8 mouse cellular contexts compared by ENCODE assay signal in genomic region chr3:88914384-88914810, GRCm38 (mm10). TPM values are rescaled to one million over a fixed set of nuclear protein-coding genes. Genes with fewer than 3 reads are reported as not detected.
DNase-seq lines count a peak whose midpoint lies in the region; ATAC-seq lines count a peak whose summit lies in the region.

No protein-coding gene starts in this region.

- peak overlapping the region; percentile 60 for H3K4me2 ChIP-seq in heart, embryonic 11.5 days
- peak overlapping the region; percentile 85 for H3K4me2 ChIP-seq in hindbrain, embryonic 12.5 days (replicated peaks)
- H3K4me2 ChIP-seq in midbrain, embryonic 11.5 days: peak overlapping the region; percentile 87

- H3K4me3 ChIP-seq in heart, embryonic 11.5 days (ENCODE audit: low read depth, low read length): peak overlapping the region; percentile 58
- H3K4me3 ChIP-seq in hindbrain, embryonic 12.5 days: peak overlapping the region; percentile 74
- peak overlapping the region; percentile 65 for H3K4me3 ChIP-seq in midbrain, embryonic 11.5 days (ENCODE audit: low read depth, low read length)

- no peak for ATAC-seq in heart, embryonic 11.5 days (replicated peaks; ENCODE audit: insufficient number of reproducible peaks, low FRiP score, low TSS enrichment)
- peak; percentile 34 for ATAC-seq in activated CD4-positive, CD25-positive, alpha-beta regulatory T cell, adult 4 months
- no peak for ATAC-seq in hindbrain, embryonic 12.5 days (ENCODE audit: low FRiP score)
- ATAC-seq in midbrain, embryonic 11.5 days (ENCODE audit: low FRiP score): no peak

- no peaks in the 10 kb centered on the region for H3K27me3 ChIP-seq in heart, embryonic 11.5 days (ENCODE audit: control insufficient read depth, insufficient read depth, low read length)
- no peaks in the 10 kb centered on the region for H3K27me3 ChIP-seq in hindbrain, embryonic 12.5 days
- H3K27me3 ChIP-seq in midbrain, embryonic 11.5 days (ENCODE audit: control insufficient read depth, insufficient read depth, low read length): no peaks in the 10 kb centered on the region

- H3K36me3 ChIP-seq in heart, embryonic 11.5 days (ENCODE audit: control insufficient read depth, insufficient read depth, low read length): peaks cover 25% of the 10 kb centered on the region
- peaks cover 30% of the 10 kb centered on the region for H3K36me3 ChIP-seq in hindbrain, embryonic 12.5 days
- peaks cover 15% of the 10 kb centered on the region for H3K36me3 ChIP-seq in midbrain, embryonic 11.5 days (ENCODE audit: control insufficient read depth, insufficient read depth, low read length)

- DNase-seq in heart, adult 18-20 months: no peak
- no peak for DNase-seq in midbrain, embryonic 11.5 days (ENCODE audit: low spot score, missing footprints)
- DNase-seq in frontal cortex, postnatal 25 days (ENCODE audit: low spot score in 2 of 2): no peak
- no peak for DNase-seq in left cerebral cortex, postnatal 25 days (ENCODE audit: low spot score in 2 of 2)
- no peak for DNase-seq in MN1 (ENCODE audit: low spot score)

- intact Hi-C loops in left cerebral cortex, postnatal 25 days (cut with DNase I): no loop called here

- H3K9ac ChIP-seq in heart, embryonic 11.5 days (ENCODE audit: low read depth, low read length): peak overlapping the region; percentile 88
- H3K9ac ChIP-seq in hindbrain, embryonic 12.5 days: peak overlapping the region; percentile 74
- H3K9ac ChIP-seq in midbrain, embryonic 11.5 days (ENCODE audit: low read length): peak overlapping the region; percentile 71

- WGBS in heart, embryonic 11.5 days (ENCODE audit: insufficient replicate concordance): 31% methylated on average over 8 of the region's 8 CpGs
- 35% methylated on average over 8 of the region's 8 CpGs for WGBS in hindbrain, embryonic 12.5 days
- WGBS in midbrain, embryonic 11.5 days: 35% methylated on average over 8 of the region's 8 CpGs

- H3K27ac ChIP-seq in heart, embryonic 11.5 days (ENCODE audit: low read depth, low read length): peak overlapping the region; percentile 90
- H3K27ac ChIP-seq in hindbrain, embryonic 12.5 days: peak overlapping the region; percentile 89
- peak overlapping the region; percentile 57 for H3K27ac ChIP-seq in midbrain, embryonic 11.5 days (ENCODE audit: low read depth, low read length)

- H3K4me1 ChIP-seq in heart, embryonic 11.5 days (ENCODE audit: control insufficient read depth, insufficient read depth, low read length): peaks cover 6% of the 10 kb centered on the region; the same call in 1 of the 2 replicates
- H3K4me1 ChIP-seq in hindbrain, embryonic 12.5 days: peaks cover 13% of the 10 kb centered on the region
- H3K4me1 ChIP-seq in midbrain, embryonic 11.5 days (ENCODE audit: control insufficient read depth, insufficient read depth, low read length): peaks cover 4% of the 10 kb centered on the region; the same call in 1 of the 2 replicates

- H3K9me3 ChIP-seq in heart, embryonic 11.5 days (replicated peaks; ENCODE audit: control insufficient read depth, low read length): no peaks in the 10 kb centered on the region
- no peaks in the 10 kb centered on the region for H3K9me3 ChIP-seq in hindbrain, embryonic 12.5 days (replicated peaks)
- no peaks in the 10 kb centered on the region for H3K9me3 ChIP-seq in midbrain, embryonic 11.5 days (ENCODE audit: control insufficient read depth, low read length)

RNA-seq across cellular contexts. Expression of gene Msto1, which starts 0.6 kb away (rescaled TPM):
- polyA plus RNA-seq in heart, embryonic 11.5 days (2014; fragmentation: Nextera tagmentation; extraction: Ambion mirVana): 56.9 and 67.0 TPM in 2 replicates
- total RNA-seq in heart, adult 18-20 months (2021): 10 to 100 TPM; 12.9 to 13.4 TPM
- polyA plus RNA-seq in activated CD4-positive, CD25-positive, alpha-beta regulatory T cell, adult 4 months (2017; shearing (Covaris generic)): 10 to 100 TPM; 23.7 to 30.8 TPM
- polyA plus RNA-seq in hindbrain, embryonic 12.5 days (2016; fragmentation: Nextera tagmentation; extraction: Ambion mirVana): 40.8 and 42.0 TPM in 2 replicates
- polyA plus RNA-seq in midbrain, embryonic 11.5 days (2014; fragmentation: Nextera tagmentation; extraction: Ambion mirVana): 50.6 and 50.9 TPM in 2 replicates
- total RNA-seq in left cerebral cortex, postnatal 25 days (2021): 10 to 100 TPM; 22.5 to 23.6 TPM

RNA-seq across cellular contexts. Expression of gene Ash1l, which starts 36.0 kb away (rescaled TPM):
- 14.1 and 18.0 TPM in 2 replicates for polyA plus RNA-seq in heart, embryonic 11.5 days (2014; fragmentation: Nextera tagmentation; extraction: Ambion mirVana)
- 10 to 100 TPM; 37.3 to 40.2 TPM for total RNA-seq in heart, adult 18-20 months (2021)
- 10 to 100 TPM; 32.0 to 37.4 TPM for polyA plus RNA-seq in activated CD4-positive, CD25-positive, alpha-beta regulatory T cell, adult 4 months (2017; shearing (Covaris generic))
- polyA plus RNA-seq in hindbrain, embryonic 12.5 days (2016; fragmentation: Nextera tagmentation; extraction: Ambion mirVana): 22.0 and 22.5 TPM in 2 replicates
- polyA plus RNA-seq in midbrain, embryonic 11.5 days (2014; fragmentation: Nextera tagmentation; extraction: Ambion mirVana): 12.7 and 14.5 TPM in 2 replicates
- total RNA-seq in left cerebral cortex, postnatal 25 days (2021): 10 to 100 TPM; 79.1 to 83.5 TPM

RNA-seq across cellular contexts. Expression of gene Dap3, which starts 36.6 kb away (rescaled TPM):
- 147 and 150 TPM in 2 replicates for polyA plus RNA-seq in heart, embryonic 11.5 days (2014; fragmentation: Nextera tagmentation; extraction: Ambion mirVana)
- total RNA-seq in heart, adult 18-20 months (2021): 100 to 1,000 TPM; 146 to 156 TPM
- polyA plus RNA-seq in activated CD4-positive, CD25-positive, alpha-beta regulatory T cell, adult 4 months (2017; shearing (Covaris generic)): 100 to 1,000 TPM; 122 to 130 TPM
- 144 and 145 TPM in 2 replicates for polyA plus RNA-seq in hindbrain, embryonic 12.5 days (2016; fragmentation: Nextera tagmentation; extraction: Ambion mirVana)
- 148 and 157 TPM in 2 replicates for polyA plus RNA-seq in midbrain, embryonic 11.5 days (2014; fragmentation: Nextera tagmentation; extraction: Ambion mirVana)
- 100 to 1,000 TPM; 103 to 104 TPM for total RNA-seq in left cerebral cortex, postnatal 25 days (2021)
